Mouse (Mus musculus) liver, embryonic 16.5 days (tissue): ENCODE results near the gene Thrap3. TPM values are rescaled to one million over a fixed set of nuclear protein-coding genes. Genes with fewer than 3 reads are reported as not detected.

Experiments used
- ATAC-seq: fragments of 200-750 bp; cut with Nextera tagmentation; 2 replicates; pipeline ENCODE4 v1.8.0; 2017; ENCODE audit warnings: low read depth, mild to moderate bottlenecking, moderate number of reproducible peaks, moderate library complexity
- H3K27ac ChIP-seq: fragments of 300-500 bp; sonication (generic); 2 replicates; pipeline ENCODE4 v1.5.1; 2014; ENCODE audit warnings: mild to moderate bottlenecking, low read length
- H3K27me3 ChIP-seq: fragments of 300-500 bp; sonication (generic); 2 replicates; pipeline ENCODE4 v1.6.1; 2014; ENCODE audit warnings: low read depth, low read length, mixed read lengths; ENCODE audit not compliant: control insufficient read depth, insufficient read depth
- H3K36me3 ChIP-seq: fragments of 300-500 bp; sonication (generic); 2 replicates; pipeline ENCODE4 v1.6.1; 2014; ENCODE audit warnings: mild to moderate bottlenecking; ENCODE audit not compliant: control insufficient read depth, insufficient read depth
- H3K4me1 ChIP-seq: fragments of 300-500 bp; sonication (generic); 2 replicates; pipeline ENCODE4 v1.6.1; 2014; ENCODE audit warnings: low read depth, low read length, mixed read lengths; ENCODE audit not compliant: control insufficient read depth
- H3K4me2 ChIP-seq: fragments of 300-500 bp; sonication (generic); 2 replicates; pipeline ENCODE4 v1.6.1; 2014; ENCODE audit warnings: low read depth, low read length, mixed read lengths
- H3K4me3 ChIP-seq: fragments of 300-500 bp; sonication (generic); 2 replicates; pipeline ENCODE4 v1.5.1; 2014; ENCODE audit warnings: low read depth, mild to moderate bottlenecking, low read length
- H3K9ac ChIP-seq: fragments of 300-500 bp; sonication (generic); 2 replicates; pipeline ENCODE4 v1.6.1; 2014; ENCODE audit warnings: low read depth, low read length
- H3K9me3 ChIP-seq: fragments of 300-500 bp; sonication (generic); replicated peaks from 2 replicates; pipeline ENCODE4 v1.6.1; 2016; ENCODE audit warnings: low read length; ENCODE audit not compliant: control insufficient read depth
- WGBS: fragments of 180-500 bp; shearing (Covaris S2); extraction: QIAGEN DNeasy Blood & Tissue Kit; methylation state at CpG from one replicate; pipeline ENCODE4 v1.1.7; 2014; ENCODE audit not compliant: insufficient replicate concordance; 5-methylcytosine and 5-hydroxymethylcytosine counted together
- polyA plus RNA-seq: library from polyadenylated mRNA; unstranded; fragments of >200 nt; fragmentation: Nextera tagmentation; extraction: Ambion mirVana; gene quantifications from 2 replicates; pipeline ENCODE4 v1.2.1, GENCODE M21; 2015

Thrap3 gene
- polyA plus RNA-seq, 1 experiment from 2014 or later: 78.4 TPM

GRCm38 (mm10) chr4:126203336-126203895 is 856 bp upstream of the Thrap3 start:
- H3K27me3 ChIP-seq: no peaks in the 10 kb centered on the region
- peak overlapping the region; percentile 68 for H3K4me2 ChIP-seq
- no peaks in the 10 kb centered on the region for H3K9me3 ChIP-seq
- peak overlapping the region; percentile 87 for H3K4me3 ChIP-seq
- 72% methylated on average over 10 of the region's 10 CpGs for WGBS
- H3K4me1 ChIP-seq: peaks cover 50% of the 10 kb centered on the region
- no peak for ATAC-seq
- no peaks in the 10 kb centered on the region for H3K36me3 ChIP-seq
- peak overlapping the region; percentile 62 for H3K9ac ChIP-seq
- H3K27ac ChIP-seq: peak overlapping the region; percentile 95

GRCm38 (mm10) chr4:126201514-126202302 is 852 bp downstream of the Thrap3 start:
- no peaks in the 10 kb centered on the region for H3K27me3 ChIP-seq
- ATAC-seq: no peak; the same call in 1 of the 2 replicates
- H3K4me3 ChIP-seq: peak overlapping the region; percentile 87
- H3K27ac ChIP-seq: peak overlapping the region; percentile 97
- peak overlapping the region; percentile 73 for H3K4me2 ChIP-seq
- peaks cover 55% of the 10 kb centered on the region for H3K4me1 ChIP-seq
- under 1% methylated on average over 28 of the region's 28 CpGs for WGBS
- H3K9me3 ChIP-seq: no peaks in the 10 kb centered on the region
- H3K36me3 ChIP-seq: no peaks in the 10 kb centered on the region
- peak overlapping the region; percentile 91 for H3K9ac ChIP-seq

- H3K4me3 ChIP-seq: peak overlapping the region; percentile 87
- peak overlapping the region; percentile 73 for H3K4me2 ChIP-seq
- H3K36me3 ChIP-seq: no peaks in the 10 kb centered on the region
- peak overlapping the region; percentile 91 for H3K9ac ChIP-seq
- no peak for ATAC-seq
- H3K27ac ChIP-seq: peak overlapping the region; percentile 97
- peaks cover 57% of the 10 kb centered on the region for H3K4me1 ChIP-seq
- H3K9me3 ChIP-seq: no peaks in the 10 kb centered on the region
- H3K27me3 ChIP-seq: no peaks in the 10 kb centered on the region
- 32% methylated on average over 2 of the region's 2 CpGs for WGBS
These were observed 1.9 kb downstream of the Thrap3 start for GRCm38 (mm10) chr4:126200656-126201055.

GRCm38 (mm10) chr4:126200036-126200435 is 2.5 kb downstream of the Thrap3 start:
- Histone ChIP-seq H3K27ac (peak overlapping the region; percentile 97), H3K4me3 (peak overlapping the region; percentile 87), H3K4me2 (peak overlapping the region; percentile 73), H3K27me3 (no peaks in the 10 kb centered on the region), H3K4me1 (peaks cover 53% of the 10 kb centered on the region), H3K9me3 (no peaks in the 10 kb centered on the region), H3K9ac (peak overlapping the region; percentile 91), H3K36me3 (no peaks in the 10 kb centered on the region)
- 39% methylated on average over 1 of the region's 1 CpGs for WGBS
- ATAC-seq: no peak

GRCm38 (mm10) chr4:126199556-126199955 is 3.0 kb downstream of the Thrap3 start:
- 27% methylated on average over 6 of the region's 6 CpGs for WGBS
- Histone ChIP-seq H3K27ac (no peak overlapping the region), H3K9ac (peak overlapping the region; percentile 91), H3K4me3 (peak overlapping the region; percentile 87), H3K36me3 (no peaks in the 10 kb centered on the region; the same call in 1 of the 2 replicates), H3K27me3 (no peaks in the 10 kb centered on the region), H3K9me3 (no peaks in the 10 kb centered on the region), H3K4me1 (peaks cover 48% of the 10 kb centered on the region), H3K4me2 (peak overlapping the region; percentile 73)
- no peak for ATAC-seq

- H3K27ac ChIP-seq: no peak overlapping the region; the same call in 1 of the 2 replicates
- no peaks in the 10 kb centered on the region for H3K27me3 ChIP-seq
- H3K9ac ChIP-seq: no peak overlapping the region
- ATAC-seq: no peak
- no peaks in the 10 kb centered on the region for H3K9me3 ChIP-seq
- no peak overlapping the region for H3K4me3 ChIP-seq
- H3K36me3 ChIP-seq: peaks cover 16% of the 10 kb centered on the region
- H3K4me1 ChIP-seq: peaks cover 33% of the 10 kb centered on the region
- no peak overlapping the region; the same call in 1 of the 2 replicates for H3K4me2 ChIP-seq
- WGBS: 56% methylated on average over 3 of the region's 3 CpGs
These were observed 5.1 kb downstream of the Thrap3 start for GRCm38 (mm10) chr4:126197485-126197884.

- Histone ChIP-seq H3K4me2 (no peak overlapping the region), H3K27me3 (no peaks in the 10 kb centered on the region), H3K27ac (no peak overlapping the region), H3K36me3 (peaks cover 24% of the 10 kb centered on the region), H3K4me3 (no peak overlapping the region), H3K9ac (no peak overlapping the region), H3K9me3 (no peaks in the 10 kb centered on the region), H3K4me1 (peaks cover 24% of the 10 kb centered on the region)
- WGBS: 92% methylated on average over 4 of the region's 4 CpGs
- ATAC-seq: no peak
These were observed 7.6 kb downstream of the Thrap3 start for GRCm38 (mm10) chr4:126194916-126195315.

GRCm38 (mm10) chr4:126194216-126194615 is 8.3 kb downstream of the Thrap3 start:
- no peak overlapping the region for H3K27ac ChIP-seq
- H3K9ac ChIP-seq: no peak overlapping the region
- ATAC-seq: no peak
- peaks cover 18% of the 10 kb centered on the region for H3K4me1 ChIP-seq
- peaks cover 29% of the 10 kb centered on the region for H3K36me3 ChIP-seq
- no peaks in the 10 kb centered on the region for H3K27me3 ChIP-seq
- H3K4me2 ChIP-seq: no peak overlapping the region
- no peak overlapping the region for H3K4me3 ChIP-seq
- no peaks in the 10 kb centered on the region for H3K9me3 ChIP-seq

- WGBS: 92% methylated on average over 2 of the region's 2 CpGs
- peaks cover 38% of the 10 kb centered on the region for H3K36me3 ChIP-seq
- no peak for ATAC-seq
These were observed 11.9 kb downstream of the Thrap3 start for GRCm38 (mm10) chr4:126190636-126191035.

More at GRCm38 (mm10) chr4:126190636-126191035, 11.9 kb downstream of the Thrap3 start:
- Histone ChIP-seq H3K4me1 (no peaks in the 10 kb centered on the region), H3K9me3 (no peaks in the 10 kb centered on the region), H3K27me3 (no peaks in the 10 kb centered on the region), H3K4me3 (no peak overlapping the region), H3K4me2 (no peak overlapping the region), H3K9ac (no peak overlapping the region), H3K27ac (no peak overlapping the region)
